Mouse (Mus musculus) limb, embryonic 12.5 days (tissue): ENCODE data around the gene Lrrc9. TPM values are rescaled to one million over a fixed set of nuclear protein-coding genes. Genes with fewer than 3 reads are reported as not detected.

ENCODE experiments used
- ATAC-seq: fragments of 200-750 bp; cut with Nextera tagmentation; 2 replicates; pipeline ENCODE4 v1.8.0; 2017; ENCODE audit warnings: low read depth, moderate TSS enrichment; ENCODE audit not compliant: insufficient number of reproducible peaks, insufficient read depth, low FRiP score, low TSS enrichment
- H3K27ac ChIP-seq: fragments of 300-500 bp; sonication (generic); 2 replicates; pipeline ENCODE4 v1.5.1; 2016; ENCODE audit warnings: mild to moderate bottlenecking, moderate library complexity
- H3K27me3 ChIP-seq: fragments of 300-500 bp; sonication (generic); 2 replicates; pipeline ENCODE4 v1.6.1; 2016; ENCODE audit warnings: mild to moderate bottlenecking, moderate library complexity
- H3K36me3 ChIP-seq: fragments of 300-500 bp; sonication (generic); 2 replicates; pipeline ENCODE4 v1.6.1; 2016; ENCODE audit warnings: mild to moderate bottlenecking, moderate library complexity
- H3K4me1 ChIP-seq: fragments of 300-500 bp; sonication (generic); replicated peaks from 2 replicates; pipeline ENCODE4 v1.6.1; 2016
- H3K4me2 ChIP-seq: fragments of 300-500 bp; sonication (generic); 2 replicates; pipeline ENCODE4 v1.6.1; 2016; ENCODE audit warnings: mild to moderate bottlenecking, moderate library complexity
- H3K4me3 ChIP-seq: fragments of 300-500 bp; sonication (generic); replicated peaks from 2 replicates; pipeline ENCODE4 v1.5.1; 2016; ENCODE audit warnings: mild to moderate bottlenecking
- H3K9ac ChIP-seq: fragments of 300-500 bp; sonication (generic); replicated peaks from 2 replicates; pipeline ENCODE4 v1.6.1; 2016; ENCODE audit warnings: mild to moderate bottlenecking, moderate library complexity
- H3K9me3 ChIP-seq: fragments of 300-500 bp; sonication (generic); 2 replicates; pipeline ENCODE4 v1.6.1; 2016; ENCODE audit warnings: mild to moderate bottlenecking, moderate library complexity
- WGBS: fragments of 180-500 bp; shearing (Covaris S2); methylation state at CpG from one replicate; pipeline ENCODE4 v1.1.7; 2016; 5-methylcytosine and 5-hydroxymethylcytosine counted together
- polyA plus RNA-seq: library from polyadenylated mRNA; unstranded; fragments of >200 nt; fragmentation: Nextera tagmentation; extraction: Ambion mirVana; gene quantifications from 2 replicates; pipeline ENCODE4 v1.2.1, GENCODE M21; 2016

The Lrrc9 gene
- polyA plus RNA-seq, 1 experiment from 2014 or later = 1.2 TPM

DNA sequence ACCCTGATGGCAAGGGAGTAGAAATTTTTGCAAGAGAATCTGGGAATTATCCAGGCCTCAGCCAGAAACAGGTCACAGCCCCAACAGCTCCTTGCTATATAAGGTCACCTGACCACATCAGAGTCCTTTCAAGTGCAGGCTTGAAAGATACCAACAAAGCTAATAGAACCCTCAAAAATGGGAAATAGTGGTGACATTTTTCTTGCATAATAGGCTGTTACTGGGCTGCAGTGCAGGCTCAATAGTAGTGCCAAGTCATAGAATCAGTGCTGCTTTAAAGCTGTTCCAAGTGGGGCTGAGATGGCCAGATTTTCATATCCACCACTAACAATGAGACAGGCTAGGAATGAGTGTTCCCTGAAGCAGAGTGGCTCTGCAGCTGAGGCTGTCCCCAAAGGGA is 40.6 kb downstream of the Lrrc9 start:
- Histone ChIP-seq H3K4me3 (no peak overlapping the region), H3K27ac (no peak overlapping the region), H3K27me3 (no peaks in the 10 kb centered on the region), H3K36me3 (no peaks in the 10 kb centered on the region), H3K9me3 (no peaks in the 10 kb centered on the region), H3K4me2 (no peak overlapping the region), H3K9ac (no peak overlapping the region), H3K4me1 (no peaks in the 10 kb centered on the region)
- no peak for ATAC-seq

DNA sequence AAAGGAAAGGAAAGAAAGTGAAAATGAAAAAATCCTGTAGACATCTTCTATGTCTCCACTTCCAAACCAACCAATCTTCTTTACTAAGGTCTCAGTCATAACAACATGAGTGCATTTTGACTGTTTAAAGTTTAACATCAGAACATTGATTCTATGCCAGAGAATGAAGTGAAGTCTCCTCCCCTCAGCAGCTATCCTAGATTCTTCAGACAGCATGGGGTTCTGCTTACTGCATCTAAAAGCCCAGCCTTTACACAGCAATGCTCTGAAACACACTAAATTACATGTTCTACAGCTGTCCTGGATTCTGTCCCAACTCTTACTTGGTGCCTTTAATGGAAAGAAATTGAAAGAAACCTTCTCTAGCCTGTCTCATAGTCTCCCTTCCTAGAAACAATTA is 43.2 kb downstream of the Lrrc9 start:
- Histone ChIP-seq H3K4me3 (no peak overlapping the region), H3K4me2 (no peak overlapping the region)
- no peak for ATAC-seq

DNA sequence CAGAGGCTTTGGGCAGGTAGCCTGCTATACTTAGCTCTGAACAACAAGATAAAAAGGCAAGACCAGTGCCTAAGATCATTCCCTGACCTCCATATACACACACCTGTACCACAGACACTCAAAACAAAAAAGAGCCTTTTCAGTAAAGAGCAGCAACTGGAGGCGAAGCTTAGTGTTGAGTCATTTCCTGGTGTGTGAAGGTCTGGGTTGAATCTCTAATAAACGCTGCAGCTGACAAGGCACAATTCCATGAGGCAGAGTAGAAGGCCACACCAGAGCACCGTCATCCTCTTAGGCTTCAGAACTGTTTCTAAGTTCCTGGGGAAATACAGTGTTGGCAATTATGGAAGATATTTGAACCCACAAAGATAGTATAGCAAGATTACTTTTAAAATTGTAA is 45.8 kb downstream of the Lrrc9 start:
- WGBS = 73% methylated on average over 3 of the region's 3 CpGs
- ATAC-seq = no peak
- no peak overlapping the region for H3K9ac ChIP-seq

More for the DNA sequence above, 43.2 kb downstream of the Lrrc9 start:
- H3K27ac ChIP-seq = no peak overlapping the region
- no peaks in the 10 kb centered on the region for H3K9me3 ChIP-seq
- no peaks in the 10 kb centered on the region for H3K36me3 ChIP-seq
- no peak overlapping the region for H3K9ac ChIP-seq
- no peaks in the 10 kb centered on the region for H3K27me3 ChIP-seq
- H3K4me1 ChIP-seq = no peaks in the 10 kb centered on the region

DNA sequence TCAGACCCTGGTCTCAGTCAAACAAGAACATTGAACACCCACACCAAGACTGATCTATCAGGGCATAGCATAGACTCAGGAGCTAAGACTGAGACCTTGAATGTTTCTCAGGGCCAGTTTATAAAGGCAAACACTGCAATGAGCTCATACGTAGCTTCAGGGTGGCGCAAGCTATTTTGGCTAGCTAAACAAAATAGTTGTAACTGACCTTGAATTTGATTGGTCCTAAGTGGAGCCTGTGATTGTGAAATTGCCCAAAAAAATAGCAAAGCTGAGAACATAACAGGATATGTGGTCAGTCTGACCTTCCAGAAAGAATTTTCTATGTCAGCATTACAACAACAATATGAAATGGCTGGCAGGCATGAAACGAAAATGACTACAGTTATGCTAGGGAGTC is 48.3 kb downstream of the Lrrc9 start:
- ATAC-seq = no peak
- Histone ChIP-seq H3K4me3 (no peak overlapping the region), H3K9ac (no peak overlapping the region), H3K9me3 (no peaks in the 10 kb centered on the region), H3K4me1 (no peaks in the 10 kb centered on the region), H3K27me3 (no peaks in the 10 kb centered on the region), H3K4me2 (no peak overlapping the region), H3K27ac (no peak overlapping the region), H3K36me3 (no peaks in the 10 kb centered on the region)
- WGBS = 86% methylated on average over 3 of the region's 3 CpGs

More for the DNA sequence above, 45.8 kb downstream of the Lrrc9 start:
- Histone ChIP-seq H3K4me2 (no peak overlapping the region), H3K27ac (no peak overlapping the region), H3K36me3 (no peaks in the 10 kb centered on the region), H3K9me3 (no peaks in the 10 kb centered on the region), H3K27me3 (no peaks in the 10 kb centered on the region), H3K4me3 (no peak overlapping the region), H3K4me1 (no peaks in the 10 kb centered on the region)

DNA sequence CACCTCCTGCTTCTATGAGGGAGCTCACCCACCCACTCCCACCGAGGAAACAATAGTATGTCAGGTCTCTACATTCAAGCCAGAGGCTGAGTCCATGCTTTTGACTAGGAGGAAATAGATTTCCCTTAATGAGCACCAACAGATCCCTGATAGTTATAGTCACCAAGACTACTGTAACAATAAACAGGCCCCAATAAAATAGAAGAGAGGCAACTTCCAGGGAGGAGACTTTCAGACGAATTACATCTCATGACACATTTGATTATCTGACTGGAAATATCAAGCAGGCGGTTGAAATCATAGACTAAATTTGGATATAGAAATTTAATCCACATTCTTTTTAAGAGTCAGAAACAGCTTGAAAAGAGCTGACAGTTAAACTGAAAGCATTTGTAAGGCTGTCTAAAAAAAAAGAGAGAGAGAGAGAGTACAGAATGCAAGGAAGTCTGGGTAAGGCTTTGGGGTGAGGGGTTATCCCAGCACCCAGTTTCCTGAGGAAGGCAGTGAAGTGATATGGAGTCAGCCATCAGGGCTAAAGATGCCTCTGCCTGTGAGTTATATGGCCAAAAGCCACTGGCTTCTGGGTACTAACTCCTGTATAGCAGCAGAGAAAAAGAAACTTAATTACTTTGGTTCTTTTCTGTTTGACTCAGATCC is 49.5 kb downstream of the Lrrc9 start:
- H3K27ac ChIP-seq = no peak overlapping the region
- H3K27me3 ChIP-seq = no peaks in the 10 kb centered on the region
- H3K4me1 ChIP-seq = no peaks in the 10 kb centered on the region
- H3K36me3 ChIP-seq = no peaks in the 10 kb centered on the region
- H3K4me2 ChIP-seq = no peak overlapping the region
- ATAC-seq = no peak
- H3K9me3 ChIP-seq = no peaks in the 10 kb centered on the region
- H3K4me3 ChIP-seq = no peak overlapping the region
- H3K9ac ChIP-seq = no peak overlapping the region
- WGBS = 49% methylated on average over 3 of the region's 3 CpGs

DNA sequence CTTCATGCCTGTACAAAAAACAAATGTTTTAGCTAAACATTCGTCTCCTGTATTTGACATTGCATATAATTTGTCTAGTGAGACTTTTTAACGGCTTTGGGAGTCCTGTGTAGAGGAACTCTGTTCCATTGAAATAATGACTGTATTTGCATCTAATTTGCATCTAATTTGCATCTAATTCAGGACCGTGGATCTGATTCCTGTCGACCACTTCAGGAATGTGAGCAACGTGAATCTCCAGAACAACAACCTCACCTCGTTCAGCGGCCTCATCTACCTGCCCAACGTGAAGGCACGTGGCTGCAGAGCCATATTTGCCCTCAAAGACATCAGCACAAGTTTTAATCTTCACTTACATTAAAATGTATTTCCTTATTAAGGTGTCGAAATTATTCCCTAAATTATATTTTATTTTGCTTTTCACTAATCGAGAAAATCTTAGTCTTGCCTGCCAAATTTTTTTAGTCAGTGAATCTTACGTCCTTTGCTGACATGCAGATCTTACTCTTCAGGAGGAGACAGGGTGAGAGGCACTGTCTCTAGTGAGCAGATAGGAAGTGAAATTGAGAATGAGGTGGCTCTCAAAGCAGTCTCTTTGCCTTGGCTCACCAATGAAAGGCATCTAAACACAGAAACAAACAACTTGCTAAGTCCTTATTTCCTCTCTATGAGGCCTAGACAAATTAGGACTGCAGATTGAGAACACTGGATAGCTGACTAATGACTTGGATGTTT is 55.4 kb downstream of the Lrrc9 start:
- Histone ChIP-seq H3K9ac (no peak overlapping the region), H3K27me3 (no peaks in the 10 kb centered on the region), H3K4me1 (no peaks in the 10 kb centered on the region), H3K27ac (no peak overlapping the region), H3K9me3 (no peaks in the 10 kb centered on the region), H3K4me3 (no peak overlapping the region), H3K36me3 (no peaks in the 10 kb centered on the region), H3K4me2 (no peak overlapping the region)
- ATAC-seq = no peak
- 78% methylated on average over 12 of the region's 12 CpGs for WGBS

DNA sequence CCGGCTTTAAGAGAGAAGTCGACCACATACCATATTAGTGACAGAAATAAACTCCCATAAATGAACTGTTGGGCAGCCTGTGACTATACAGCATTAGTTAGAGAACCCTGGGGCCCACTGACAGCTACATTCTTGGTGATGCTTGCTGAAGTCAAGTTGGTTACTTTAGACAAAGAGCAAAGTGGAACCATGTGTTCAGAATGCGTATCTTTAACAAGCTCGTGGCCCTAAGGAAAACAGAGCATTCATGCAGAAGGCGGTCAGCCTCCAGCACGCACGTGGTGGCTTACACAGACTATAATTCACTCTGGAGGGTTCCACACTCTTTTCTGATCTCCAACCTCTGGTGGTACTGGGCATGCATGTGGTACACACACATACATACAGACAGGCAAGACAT is 67.9 kb downstream of the Lrrc9 start:
- H3K27me3 ChIP-seq = no peaks in the 10 kb centered on the region
- no peaks in the 10 kb centered on the region for H3K36me3 ChIP-seq
- no peak overlapping the region for H3K4me3 ChIP-seq
- H3K9ac ChIP-seq = no peak overlapping the region
- no peak overlapping the region for H3K4me2 ChIP-seq
- peaks cover 5% of the 10 kb centered on the region for H3K4me1 ChIP-seq
- 31% methylated on average over 7 of the region's 7 CpGs for whole genome bisulfite sequencing
- no peaks in the 10 kb centered on the region for H3K9me3 ChIP-seq
- ATAC-seq = no peak
- H3K27ac ChIP-seq = no peak overlapping the region

DNA sequence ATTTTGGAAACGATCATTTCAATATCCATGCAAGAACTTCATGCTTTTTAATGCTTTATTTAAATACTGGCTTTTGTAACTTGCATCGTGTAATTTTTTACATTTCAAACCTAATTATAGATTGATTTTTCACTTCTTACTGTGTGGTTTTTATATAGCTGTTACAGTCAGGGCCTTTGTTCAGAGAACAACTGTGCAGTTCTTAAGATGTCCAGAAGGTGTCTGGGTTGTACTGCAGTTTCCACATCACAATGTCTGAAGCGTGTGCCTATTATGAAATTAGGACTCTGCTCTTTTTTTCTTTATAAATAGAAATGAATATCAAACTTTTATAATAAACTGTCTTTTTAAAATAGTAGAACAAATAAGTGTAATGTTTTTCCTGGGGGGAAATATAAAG is 73.8 kb downstream of the Lrrc9 start:
- H3K4me1 ChIP-seq = no peaks in the 10 kb centered on the region
- no peak overlapping the region for H3K4me3 ChIP-seq
- no peaks in the 10 kb centered on the region for H3K36me3 ChIP-seq
- WGBS = 64% methylated on average over 3 of the region's 3 CpGs
- no peak overlapping the region for H3K27ac ChIP-seq
- H3K4me2 ChIP-seq = no peak overlapping the region
- H3K27me3 ChIP-seq = no peaks in the 10 kb centered on the region
- no peaks in the 10 kb centered on the region for H3K9me3 ChIP-seq
- H3K9ac ChIP-seq = no peak overlapping the region
- ATAC-seq = no peak

DNA sequence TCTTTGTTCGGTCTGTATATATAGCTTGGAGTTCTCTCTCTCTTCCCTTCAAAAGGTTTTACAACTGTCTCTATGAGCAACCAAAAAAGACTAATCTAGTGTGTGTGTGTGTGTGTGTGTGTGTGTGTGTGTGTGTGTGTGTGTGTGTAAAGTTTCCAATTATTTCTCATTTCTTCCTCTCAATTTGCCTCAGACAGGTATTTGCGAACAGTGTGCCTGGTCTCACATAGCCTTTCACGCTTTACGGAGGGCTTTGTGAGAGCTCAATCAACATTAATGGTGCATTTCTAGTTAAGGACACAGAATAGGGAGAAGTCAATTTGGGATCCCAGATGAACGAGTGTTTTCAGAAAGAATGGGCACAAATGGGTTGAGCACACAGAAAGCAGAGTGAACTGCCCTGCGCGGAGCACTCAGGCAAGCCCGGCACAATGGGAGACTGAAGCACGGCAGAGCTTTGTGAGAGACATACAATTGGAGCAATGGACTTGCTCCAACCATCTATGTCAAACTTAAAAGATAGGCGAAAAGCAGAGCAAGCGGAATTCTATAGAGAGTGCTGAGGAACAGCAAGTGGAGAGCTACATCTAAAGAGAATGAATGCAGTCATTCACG is 76.6 kb downstream of the Lrrc9 start:
- WGBS = 86% methylated on average over 12 of the region's 12 CpGs
- Histone ChIP-seq H3K9me3 (no peaks in the 10 kb centered on the region), H3K4me1 (no peaks in the 10 kb centered on the region), H3K27me3 (no peaks in the 10 kb centered on the region), H3K36me3 (no peaks in the 10 kb centered on the region), H3K9ac (no peak overlapping the region), H3K4me3 (no peak overlapping the region), H3K4me2 (no peak overlapping the region), H3K27ac (no peak overlapping the region)
- ATAC-seq = no peak

DNA sequence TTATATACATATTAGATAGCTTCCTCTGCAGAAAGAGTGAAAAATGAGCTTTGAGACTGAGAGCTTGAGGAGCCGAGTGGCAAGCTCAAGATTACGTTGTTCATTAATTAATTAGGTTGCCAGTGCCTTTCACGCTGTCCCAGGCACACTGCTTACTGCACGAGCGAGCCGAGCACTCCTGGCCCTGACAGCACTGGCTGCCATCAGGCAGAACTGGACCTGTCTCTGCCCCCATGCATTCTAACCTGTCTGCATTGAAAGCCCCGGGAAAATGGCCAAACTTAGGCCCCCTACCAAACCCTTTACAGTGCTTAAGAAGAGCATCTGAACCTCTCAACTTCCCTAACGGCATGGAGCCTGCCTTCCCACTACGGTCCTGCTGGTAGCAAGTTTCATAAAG is 77.7 kb downstream of the Lrrc9 start:
- H3K36me3 ChIP-seq = no peaks in the 10 kb centered on the region
- 66% methylated on average over 9 of the region's 9 CpGs for WGBS
- H3K9me3 ChIP-seq = no peaks in the 10 kb centered on the region
- no peak overlapping the region for H3K4me3 ChIP-seq
- H3K4me1 ChIP-seq = no peaks in the 10 kb centered on the region
- no peak for ATAC-seq
- H3K9ac ChIP-seq = no peak overlapping the region
- no peaks in the 10 kb centered on the region for H3K27me3 ChIP-seq
- H3K27ac ChIP-seq = no peak overlapping the region
- no peak overlapping the region for H3K4me2 ChIP-seq

DNA sequence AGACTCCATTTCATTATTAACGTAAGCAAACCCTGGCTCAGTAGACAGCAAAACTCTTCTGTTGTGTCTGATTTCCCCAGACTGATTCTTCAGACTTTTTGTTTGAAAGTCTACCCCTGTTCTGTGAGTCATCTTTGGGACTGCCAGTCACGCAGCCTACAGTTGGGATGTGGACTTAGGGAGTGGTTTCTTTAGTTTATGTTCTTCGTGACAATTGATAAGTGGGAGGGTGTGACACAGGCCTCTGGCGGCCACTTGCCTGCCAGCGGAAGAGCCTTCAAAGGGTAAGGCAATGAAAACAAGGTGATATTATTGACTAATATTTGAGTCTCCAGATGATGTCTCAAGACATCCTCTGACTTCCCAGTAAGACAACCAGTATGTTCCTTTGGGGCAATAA is 78.2 kb downstream of the Lrrc9 start:
- Histone ChIP-seq H3K4me2 (no peak overlapping the region), H3K27ac (no peak overlapping the region)

More for the DNA sequence above, 78.2 kb downstream of the Lrrc9 start:
- ATAC-seq = no peak
- no peak overlapping the region for H3K9ac ChIP-seq
- no peaks in the 10 kb centered on the region for H3K9me3 ChIP-seq
- H3K36me3 ChIP-seq = no peaks in the 10 kb centered on the region
- no peaks in the 10 kb centered on the region for H3K27me3 ChIP-seq
- H3K4me1 ChIP-seq = no peaks in the 10 kb centered on the region
- no peak overlapping the region for H3K4me3 ChIP-seq
- WGBS = 80% methylated on average over 5 of the region's 5 CpGs
